Mouse (Mus musculus) MEL (cell line): Measurements from ENCODE around the gene Pop5. TPM values are rescaled to one million over a fixed set of nuclear protein-coding genes. Genes with fewer than 3 reads are reported as not detected.

Source experiments
- DNase-seq: peaks from one replicate; pipeline ENCODE4 v3.0.0; 2011; ENCODE audit warnings: low read depth, low spot score
- H3K27ac ChIP-seq: 2 replicates; pipeline ENCODE4 v1.5.1; 2012; ENCODE audit warnings: low read depth, mild to moderate bottlenecking, control low read depth, low read length, moderate library complexity; ENCODE audit not compliant: control insufficient read depth
- H3K27me3 ChIP-seq, 2 experiments: fragments of 150-350 bp in 1 of 2; sonication (generic) in 1 of 2; 2 replicates each; pipeline ENCODE4 v1.6.1; 2012; ENCODE audit warnings: low read length in 2 of 2, mild to moderate bottlenecking in 2 of 2, improper control_type of control experiment in 1 of 2, moderate library complexity in 1 of 2; ENCODE audit not compliant: insufficient read depth in 2 of 2, control insufficient read depth in 1 of 2
- H3K36me3 ChIP-seq, 2 experiments: 2 replicates each; pipeline ENCODE4 v1.6.1; 2012 to 2014; ENCODE audit warnings: low read length in 2 of 2, improper control_type of control experiment in 1 of 2, inconsistent platforms in 1 of 2, mild to moderate bottlenecking in 1 of 2; ENCODE audit not compliant: insufficient read depth in 2 of 2, control insufficient read depth in 1 of 2
- H3K4me1 ChIP-seq, 2 experiments: fragments of 150-350 bp in 1 of 2; sonication (generic) in 1 of 2; 2 replicates each; pipeline ENCODE4 v1.6.1; 2012; ENCODE audit warnings: low read length in 2 of 2, improper control_type of control experiment in 1 of 2, mild to moderate bottlenecking in 1 of 2; ENCODE audit not compliant: insufficient read depth in 2 of 2, control insufficient read depth in 1 of 2
- H3K4me3 ChIP-seq, 2 experiments: fragments of 150-350 bp in 1 of 2; sonication (generic) in 1 of 2; 2 replicates each; pipeline ENCODE4 v1.5.1; 2012; ENCODE audit warnings: low read depth in 2 of 2, low read length in 2 of 2, mild to moderate bottlenecking in 2 of 2, moderate library complexity in 2 of 2, control low read depth in 1 of 2, improper control_type of control experiment in 1 of 2; ENCODE audit not compliant: control insufficient read depth in 1 of 2, insufficient read depth in 1 of 2
- H3K79me2 ChIP-seq: 2 replicates; pipeline ENCODE4 v1.6.1; 2012; ENCODE audit warnings: mild to moderate bottlenecking, low read length, moderate library complexity; ENCODE audit not compliant: control insufficient read depth, poor library complexity, insufficient read depth
- H3K9ac ChIP-seq: 2 replicates; pipeline ENCODE4 v1.6.1; 2012; ENCODE audit warnings: low read depth, mild to moderate bottlenecking, control low read depth, low read length, moderate library complexity; ENCODE audit not compliant: control insufficient read depth, poor library complexity, severe bottlenecking
- H3K9me3 ChIP-seq: fragments of 150-350 bp; sonication (generic); replicated peaks from 2 replicates; pipeline ENCODE4 v1.6.1; 2012; ENCODE audit warnings: mild to moderate bottlenecking, low read length, improper control_type of control experiment, moderate library complexity; ENCODE audit not compliant: insufficient read depth
- CHD1 ChIP-seq: IDR thresholded peaks from 2 replicates; pipeline ENCODE4 v1.6.1; 2012; ENCODE audit warnings: low read depth, mild to moderate bottlenecking, inconsistent platforms, low read length, improper control_type of control experiment
- CHD2 ChIP-seq: IDR thresholded peaks from 2 replicates; pipeline ENCODE4 v1.6.1; 2011; ENCODE audit warnings: low read length, improper control_type of control experiment
- E2F4 ChIP-seq: IDR thresholded peaks from 2 replicates; pipeline ENCODE4 v1.6.1; 2011; ENCODE audit warnings: low read depth, low read length, improper control_type of control experiment, borderline replicate concordance
- EP300 ChIP-seq, 2 experiments: IDR thresholded peaks; 2 replicates each; pipeline ENCODE4 v1.6.1; 2011; ENCODE audit warnings: improper control_type of control experiment in 2 of 2, low read length in 2 of 2, low read depth in 1 of 2, mild to moderate bottlenecking in 1 of 2
- GABPA ChIP-seq: IDR thresholded peaks from 2 replicates; pipeline ENCODE4 v1.6.1; 2012; ENCODE audit warnings: low read depth, mild to moderate bottlenecking, inconsistent platforms, low read length, improper control_type of control experiment, moderate library complexity
- HCFC1 ChIP-seq: IDR thresholded peaks from 2 replicates; pipeline ENCODE4 v1.6.1; 2012; ENCODE audit warnings: low read depth, mild to moderate bottlenecking, inconsistent platforms, low read length, improper control_type of control experiment, moderate library complexity
- MAX ChIP-seq: IDR thresholded peaks from 2 replicates; pipeline ENCODE4 v1.6.1; 2011; ENCODE audit warnings: low read length, improper control_type of control experiment
- MXI1 ChIP-seq: IDR thresholded peaks from 2 replicates; pipeline ENCODE4 v1.6.1; 2011; ENCODE audit warnings: mild to moderate bottlenecking, low read depth, low read length, improper control_type of control experiment
- RAD21 ChIP-seq: IDR thresholded peaks from 2 replicates; pipeline ENCODE4 v1.6.1; 2011; ENCODE audit warnings: mild to moderate bottlenecking, low read depth, low read length, improper control_type of control experiment
- SMC3 ChIP-seq: IDR thresholded peaks from 2 replicates; pipeline ENCODE4 v1.6.1; 2011; ENCODE audit warnings: low read depth, low read length, improper control_type of control experiment
- USF1 ChIP-seq: IDR thresholded peaks from 2 replicates; pipeline ENCODE4 v1.6.1; 2014; ENCODE audit warnings: low read depth, mild to moderate bottlenecking, inconsistent platforms, low read length, improper control_type of control experiment, moderate library complexity
- USF2 ChIP-seq, 2 experiments: IDR thresholded peaks; 2 replicates each; pipeline ENCODE4 v1.6.1; 2011 to 2012; ENCODE audit warnings: improper control_type of control experiment in 2 of 2, low read length in 2 of 2, borderline replicate concordance in 1 of 2, inconsistent platforms in 1 of 2, low read depth in 1 of 2, mild to moderate bottlenecking in 1 of 2; ENCODE audit not compliant: insufficient read depth in 1 of 2
- ZNF384 ChIP-seq: IDR thresholded peaks from 2 replicates; pipeline ENCODE4 v1.6.1; 2012; ENCODE audit warnings: low read depth, mild to moderate bottlenecking, inconsistent platforms, low read length, improper control_type of control experiment
- polyA plus RNA-seq, 2 experiments: library from polyadenylated mRNA; stranded (reverse) in 1 of 2; unstranded in 1 of 2; fragments of >175 nt in 1 of 2; fragments of >200 nt in 1 of 2; gene quantifications; 2 replicates each; pipeline versions ENCODE4 v1.2.1 to v1.2.4; 2012; ENCODE audit warnings: low replicate concordance in 2 of 2, low read depth in 1 of 2; ENCODE audit not compliant: insufficient read length in 2 of 2, insufficient read depth in 1 of 2, missing spikeins in 1 of 2
- total RNA-seq: library from RNA; depleted of rRNA; stranded (reverse); fragments of 300-350 nt; gene quantifications from 2 replicates; pipeline ENCODE4 v1.2.3, GENCODE M21; 2012

The Pop5 gene
- total and polyA plus RNA-seq, 3 experiments, result 103 to 388 (median 208) TPM

GRCm38 (mm10) chr5:115230830-115231551, 4.6 kb upstream of the Pop5 start:
- H3K4me3 ChIP-seq, result no peak overlapping the region
- H3K27me3 ChIP-seq, result no peaks in the 10 kb centered on the region
- TF ChIP-seq MXI1 (no peak), MAX (no peak), GABPA (no peak), CHD2 (no peak), SMC3 (no peak), EP300 (IDR thresholded peaks at IDR 0.05; ENCODE audit: low read depth in 1 of 2, low read length in 2 of 2) (no peak), HCFC1 (no peak), USF2 (IDR thresholded peaks at IDR 0.05; ENCODE audit: borderline replicate concordance in 1 of 2, insufficient read depth in 1 of 2, low read depth in 1 of 2, low read length in 2 of 2) (0 out of 4 replicates have a peak, but pooled peaks of 1 of the 2 experiments have one; percentile 51), USF1 (peak; percentile 76), RAD21 (no peak)
- TF ChIP-seq, all 39 proteins: peak for 2
- Histone ChIP-seq H3K36me3 (peaks cover 0 to under 1% of the 10 kb centered on the region in 2 experiments; a peak in 1 of 4 replicates), H3K27ac (no peak overlapping the region), H3K9ac (no peak overlapping the region), H3K9me3 (no peaks in the 10 kb centered on the region), H3K79me2 (no peaks in the 10 kb centered on the region; the same call in 1 of the 2 replicates), H3K4me1 (peaks cover 0 to 5% of the 10 kb centered on the region in 2 experiments; a peak in 1 of 4 replicates)
- DNase-seq, result no peak

DNA sequence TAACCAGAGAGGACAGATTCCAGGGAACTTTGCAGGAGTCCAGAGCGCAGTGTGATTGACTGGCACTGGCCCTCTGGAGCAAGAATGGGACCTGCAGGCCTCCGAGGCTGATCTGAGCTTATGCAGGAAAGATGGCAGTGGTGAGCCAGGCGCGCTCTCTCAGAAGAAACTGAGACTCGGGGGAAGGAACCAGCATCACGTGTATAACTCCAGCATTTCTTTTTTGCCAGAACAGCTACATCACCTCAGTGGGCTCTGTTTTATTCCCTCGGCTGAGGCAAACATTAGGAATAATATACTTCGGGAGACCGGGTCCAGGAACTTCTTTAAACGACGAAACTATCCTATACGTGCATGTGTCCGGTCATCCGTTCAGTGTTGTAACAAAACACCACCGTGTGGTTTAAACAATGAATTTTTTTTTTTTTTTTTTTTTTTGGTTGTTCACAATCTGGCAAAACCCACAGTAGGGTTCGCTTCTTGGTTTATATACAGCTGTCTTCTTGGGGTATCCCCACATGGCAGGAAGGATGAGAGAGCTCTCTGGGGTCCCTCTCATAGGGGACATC, 4.0 kb upstream of the Pop5 start:
- Histone ChIP-seq H3K4me3 (no peak overlapping the region), H3K79me2 (no peaks in the 10 kb centered on the region; the same call in 1 of the 2 replicates), H3K36me3 (peaks cover 0 to 3% of the 10 kb centered on the region in 2 experiments; a peak in 1 of 4 replicates), H3K9me3 (no peaks in the 10 kb centered on the region), H3K27ac (no peak overlapping the region), H3K4me1 (peaks cover 0 to 12% of the 10 kb centered on the region in 2 experiments; a peak in 1 of 4 replicates), H3K27me3 (no peaks in the 10 kb centered on the region), H3K9ac (no peak overlapping the region)
- TF ChIP-seq E2F4 (no peak), CHD1 (no peak), ZNF384 (peak; percentile 47; the same call in 1 of the 2 replicates)
- DNase-seq, result no peak
